Mouse (Mus musculus): ENCODE measurements at regions not wholly inside any gene's neighbourhood (a gene's known extent, or its start where the extent isn't known, plus 50 kb on each side); places are given as distances from the start of the nearest gene placed in this dataset.
A peak's percentile ranks its signal among the peaks of the same experiment; 100 is the strongest.

- no peaks in the 10 kb centered on the region for H3K27me3 ChIP-seq (ENCODE audit: insufficient read depth, low read length)
- no peak for TF ChIP-seq CTCF (IDR thresholded peaks at IDR 0.05; ENCODE audit: low read depth)
- no peak overlapping the region for H3K9ac ChIP-seq (replicated peaks; ENCODE audit: low read length)
- H3K36me3 ChIP-seq (ENCODE audit: insufficient read depth, low read length) = no peaks in the 10 kb centered on the region
- H3K9me3 ChIP-seq (ENCODE audit: low read length) = no peaks in the 10 kb centered on the region
- no peak for ATAC-seq
- no peak overlapping the region for H3K4me3 ChIP-seq (ENCODE audit: low read length)
- H3K27ac ChIP-seq = no peak overlapping the region
- H3K4me1 ChIP-seq (ENCODE audit: insufficient read depth, low read length) = no peaks in the 10 kb centered on the region
- WGBS = 73% methylated on average over 4 of the region's 4 CpGs
- no peak overlapping the region for H3K4me2 ChIP-seq (ENCODE audit: low read depth, low read length)
- no peak for DNase-seq (ENCODE audit: low spot score)
These were observed 129.5 kb upstream of the Cdkn2b start for GRCm38 (mm10) chr4:89440326-89440725.

GRCm38 (mm10) chr4:89438665-89439064 is 127.8 kb upstream of the Cdkn2b start:
- Histone ChIP-seq H3K4me1 (ENCODE audit: insufficient read depth, low read length) (no peaks in the 10 kb centered on the region), H3K27me3 (ENCODE audit: insufficient read depth, low read length) (no peaks in the 10 kb centered on the region), H3K27ac (no peak overlapping the region), H3K4me3 (ENCODE audit: low read length) (no peak overlapping the region), H3K9me3 (ENCODE audit: low read length) (no peaks in the 10 kb centered on the region), H3K9ac (replicated peaks; ENCODE audit: low read length) (no peak overlapping the region), H3K4me2 (ENCODE audit: low read depth, low read length) (no peak overlapping the region), H3K36me3 (ENCODE audit: insufficient read depth, low read length) (no peaks in the 10 kb centered on the region)
- ATAC-seq = no peak
- DNase-seq (ENCODE audit: low spot score) = no peak
- no peak for TF ChIP-seq CTCF (IDR thresholded peaks at IDR 0.05; ENCODE audit: low read depth)
- 96% methylated on average over 2 of the region's 2 CpGs for WGBS

GRCm38 (mm10) chr4:89436764-89437163 is 125.9 kb upstream of the Cdkn2b start:
- Histone ChIP-seq H3K36me3 (ENCODE audit: insufficient read depth, low read length) (no peaks in the 10 kb centered on the region), H3K4me2 (ENCODE audit: low read depth, low read length) (no peak overlapping the region), H3K27me3 (ENCODE audit: insufficient read depth, low read length) (no peaks in the 10 kb centered on the region), H3K4me1 (ENCODE audit: insufficient read depth, low read length) (no peaks in the 10 kb centered on the region), H3K27ac (no peak overlapping the region), H3K9ac (replicated peaks; ENCODE audit: low read length) (no peak overlapping the region), H3K9me3 (ENCODE audit: low read length) (no peaks in the 10 kb centered on the region), H3K4me3 (ENCODE audit: low read length) (no peak overlapping the region)
- no peak for DNase-seq (ENCODE audit: low spot score)
- WGBS = 81% methylated on average over 3 of the region's 3 CpGs
- no peak for ATAC-seq
- TF ChIP-seq CTCF (IDR thresholded peaks at IDR 0.05; ENCODE audit: low read depth) = no peak

GRCm38 (mm10) chr4:89434152-89434551 is 123.3 kb upstream of the Cdkn2b start:
- no peaks in the 10 kb centered on the region for H3K4me1 ChIP-seq (ENCODE audit: insufficient read depth, low read length)
- 89% methylated on average over 3 of the region's 3 CpGs for WGBS
- no peak overlapping the region for H3K4me3 ChIP-seq (ENCODE audit: low read length)
- no peak overlapping the region for H3K9ac ChIP-seq (replicated peaks; ENCODE audit: low read length)
- no peak overlapping the region for H3K4me2 ChIP-seq (ENCODE audit: low read depth, low read length)
- no peak for TF ChIP-seq CTCF (IDR thresholded peaks at IDR 0.05; ENCODE audit: low read depth)
- no peaks in the 10 kb centered on the region for H3K36me3 ChIP-seq (ENCODE audit: insufficient read depth, low read length)
- no peak for ATAC-seq
- no peaks in the 10 kb centered on the region for H3K27me3 ChIP-seq (ENCODE audit: insufficient read depth, low read length)
- no peaks in the 10 kb centered on the region for H3K9me3 ChIP-seq (ENCODE audit: low read length)
- DNase-seq (ENCODE audit: low spot score) = no peak
- H3K27ac ChIP-seq = no peak overlapping the region

GRCm38 (mm10) chr4:89433528-89433927 is 122.7 kb upstream of the Cdkn2b start:
- H3K4me3 ChIP-seq (ENCODE audit: low read length) = no peak overlapping the region
- no peak for TF ChIP-seq CTCF (IDR thresholded peaks at IDR 0.05; ENCODE audit: low read depth)
- DNase-seq (ENCODE audit: low spot score) = no peak
- no peaks in the 10 kb centered on the region for H3K36me3 ChIP-seq (ENCODE audit: insufficient read depth, low read length)
- H3K4me1 ChIP-seq (ENCODE audit: insufficient read depth, low read length) = no peaks in the 10 kb centered on the region
- H3K27ac ChIP-seq = no peak overlapping the region
- ATAC-seq = no peak
- H3K9me3 ChIP-seq (ENCODE audit: low read length) = no peaks in the 10 kb centered on the region
- H3K4me2 ChIP-seq (ENCODE audit: low read depth, low read length) = no peak overlapping the region
- no peak overlapping the region for H3K9ac ChIP-seq (replicated peaks; ENCODE audit: low read length)
- 78% methylated on average over 5 of the region's 5 CpGs for WGBS
- H3K27me3 ChIP-seq (ENCODE audit: insufficient read depth, low read length) = no peaks in the 10 kb centered on the region

GRCm38 (mm10) chr4:89431520-89431919 is 120.7 kb upstream of the Cdkn2b start:
- no peak for DNase-seq (ENCODE audit: low spot score)
- Histone ChIP-seq H3K27ac (no peak overlapping the region), H3K9me3 (ENCODE audit: low read length) (no peaks in the 10 kb centered on the region), H3K36me3 (ENCODE audit: insufficient read depth, low read length) (no peaks in the 10 kb centered on the region), H3K4me3 (ENCODE audit: low read length) (no peak overlapping the region), H3K4me2 (ENCODE audit: low read depth, low read length) (no peak overlapping the region), H3K9ac (replicated peaks; ENCODE audit: low read length) (no peak overlapping the region), H3K27me3 (ENCODE audit: insufficient read depth, low read length) (no peaks in the 10 kb centered on the region), H3K4me1 (ENCODE audit: insufficient read depth, low read length) (no peaks in the 10 kb centered on the region)
- TF ChIP-seq CTCF (IDR thresholded peaks at IDR 0.05; ENCODE audit: low read depth) = no peak
- ATAC-seq = no peak
- 78% methylated on average over 6 of the region's 6 CpGs for WGBS

- Histone ChIP-seq H3K4me1 (ENCODE audit: insufficient read depth, low read length) (no peaks in the 10 kb centered on the region), H3K9me3 (ENCODE audit: low read length) (no peaks in the 10 kb centered on the region), H3K4me2 (ENCODE audit: low read depth, low read length) (no peak overlapping the region), H3K36me3 (ENCODE audit: insufficient read depth, low read length) (no peaks in the 10 kb centered on the region), H3K9ac (replicated peaks; ENCODE audit: low read length) (no peak overlapping the region), H3K27ac (0 out of 2 replicates have a peak overlapping the region, but pooled peaks have one; percentile 1), H3K4me3 (ENCODE audit: low read length) (no peak overlapping the region), H3K27me3 (ENCODE audit: insufficient read depth, low read length) (no peaks in the 10 kb centered on the region)
- no peak for TF ChIP-seq CTCF (IDR thresholded peaks at IDR 0.05; ENCODE audit: low read depth)
- DNase-seq (ENCODE audit: low spot score) (no peak), ATAC-seq (peak; percentile 30; the same call in 1 of the 2 replicates)
- WGBS = 73% methylated on average over 1 of the region's 1 CpGs
These were observed 117.6 kb upstream of the Cdkn2b start for GRCm38 (mm10) chr4:89428465-89428864.

Measured in hindbrain, postnatal 0 days (tissue).